Mouse (Mus musculus) bone marrow, adult 2 months (tissue): Measurements from ENCODE around the gene Mpst. TPM values are rescaled to one million over a fixed set of nuclear protein-coding genes. Genes with fewer than 3 reads are reported as not detected.

Experiments used
- H3K27ac ChIP-seq: fragments of 200-500 bp; 2 replicates; pipeline ENCODE4 v1.5.1; 2012; ENCODE audit warnings: low read depth, mild to moderate bottlenecking, control low read depth, inconsistent platforms, low read length; ENCODE audit not compliant: control insufficient read depth, poor library complexity, insufficient read depth
- H3K4me1 ChIP-seq: fragments of 200-500 bp; 2 replicates; pipeline ENCODE4 v1.6.1; 2011; ENCODE audit warnings: low read length; ENCODE audit not compliant: control insufficient read depth, insufficient read depth
- H3K4me3 ChIP-seq: fragments of 200-500 bp; replicated peaks from 2 replicates; pipeline ENCODE3; 2011; ENCODE audit warnings: mild to moderate bottlenecking, low read depth, low read length, control low read depth; ENCODE audit not compliant: control insufficient read depth
- CTCF ChIP-seq: fragments of 200-500 bp; IDR thresholded peaks from 2 replicates; pipeline ENCODE4 v1.5.1; 2011; ENCODE audit warnings: low read length, control low read depth; ENCODE audit not compliant: control insufficient read depth, insufficient read depth
- POLR2A ChIP-seq: fragments of 200-500 bp; IDR thresholded peaks from 2 replicates; pipeline ENCODE4 v1.6.1; 2011; ENCODE audit warnings: low read depth, mild to moderate bottlenecking, control low read depth, low read length, borderline replicate concordance; ENCODE audit not compliant: control insufficient read depth
- WGBS: fragments of 180-500 bp; shearing (Covaris S2); methylation state at CpG from one replicate; pipeline ENCODE4 v1.1.7; 2018; 5-methylcytosine and 5-hydroxymethylcytosine counted together
- polyA plus RNA-seq: library from polyadenylated mRNA; stranded (reverse); fragments of >200 nt; gene quantifications from 2 replicates; pipeline ENCODE4 v1.2.4, GENCODE M21; 2011; ENCODE audit warnings: low replicate concordance; ENCODE audit not compliant: missing spikeins, insufficient read depth, insufficient read length

The Mpst gene
- polyA plus RNA-seq, 1 experiment: 49.5 TPM

- Histone ChIP-seq H3K4me1 (no peaks in the 10 kb centered on the region; the same call in 1 of the 2 replicates), H3K4me3 (no peak overlapping the region), H3K27ac (no peak overlapping the region)
- TF ChIP-seq POLR2A (no peak), CTCF (no peak)
- WGBS: 80% methylated on average over 10 of the region's 10 CpGs
Measured at GRCm38 (mm10) chr15:78377859-78378258, 28.4 kb upstream of the Mpst start.

- Histone ChIP-seq H3K4me1 (no peaks in the 10 kb centered on the region; the same call in 1 of the 2 replicates), H3K27ac (no peak overlapping the region), H3K4me3 (no peak overlapping the region)
- TF ChIP-seq CTCF (no peak), POLR2A (no peak)
- WGBS: 80% methylated on average over 10 of the region's 10 CpGs
Measured at GRCm38 (mm10) chr15:78378556-78378955, 27.7 kb upstream of the Mpst start.

- Histone ChIP-seq H3K27ac (no peak overlapping the region), H3K4me3 (no peak overlapping the region), H3K4me1 (peaks cover 1% of the 10 kb centered on the region; the same call in 1 of the 2 replicates)
- 74% methylated on average over 2 of the region's 2 CpGs for WGBS
- no peak for TF ChIP-seq POLR2A
- no peak for TF ChIP-seq CTCF
Measured at GRCm38 (mm10) chr15:78380208-78380607, 26.0 kb upstream of the Mpst start.

GRCm38 (mm10) chr15:78380741-78381140 lies 25.5 kb upstream of the Mpst start:
- 78% methylated on average over 4 of the region's 4 CpGs for WGBS
- no peak overlapping the region for H3K4me3 ChIP-seq
- peaks cover 4% of the 10 kb centered on the region; the same call in 1 of the 2 replicates for H3K4me1 ChIP-seq
- TF ChIP-seq POLR2A: no peak
- TF ChIP-seq CTCF: no peak
- no peak overlapping the region for H3K27ac ChIP-seq

- Histone ChIP-seq H3K4me3 (no peak overlapping the region), H3K27ac (no peak overlapping the region), H3K4me1 (peaks cover 4% of the 10 kb centered on the region; the same call in 1 of the 2 replicates)
- TF ChIP-seq CTCF (no peak), POLR2A (no peak)
- WGBS: 65% methylated on average over 4 of the region's 4 CpGs
Measured at GRCm38 (mm10) chr15:78382115-78382514, 24.1 kb upstream of the Mpst start.

- 67% methylated on average over 11 of the region's 11 CpGs for WGBS
- TF ChIP-seq POLR2A (no peak), CTCF (no peak)
- no peak overlapping the region for H3K27ac ChIP-seq
- no peak overlapping the region for H3K4me3 ChIP-seq
- peaks cover 4% of the 10 kb centered on the region; the same call in 1 of the 2 replicates for H3K4me1 ChIP-seq
Measured at GRCm38 (mm10) chr15:78383450-78384219, 22.6 kb upstream of the Mpst start.

- H3K27ac ChIP-seq: no peak overlapping the region
- TF ChIP-seq CTCF (no peak), POLR2A (no peak)
- WGBS: 67% methylated on average over 7 of the region's 7 CpGs
- H3K4me1 ChIP-seq: peaks cover 4% of the 10 kb centered on the region; the same call in 1 of the 2 replicates
- no peak overlapping the region for H3K4me3 ChIP-seq
Measured at GRCm38 (mm10) chr15:78384220-78385116, 21.7 kb upstream of the Mpst start.

- TF ChIP-seq POLR2A: no peak
- H3K4me1 ChIP-seq: peaks cover 4% of the 10 kb centered on the region; the same call in 1 of the 2 replicates
- 61% methylated on average over 1 of the region's 1 CpGs for WGBS
Measured at GRCm38 (mm10) chr15:78385564-78385963, 20.7 kb upstream of the Mpst start.

More at GRCm38 (mm10) chr15:78385564-78385963, 20.7 kb upstream of the Mpst start:
- Histone ChIP-seq H3K4me3 (no peak overlapping the region), H3K27ac (no peak overlapping the region)
